Mouse (Mus musculus) hindbrain, embryonic 13.5 days (tissue): ENCODE results near the gene Zfp287. TPM values are rescaled to one million over a fixed set of nuclear protein-coding genes. Genes with fewer than 3 reads are reported as not detected.

Experiments used
- ATAC-seq: fragments of 200-750 bp; cut with Nextera tagmentation; 2 replicates; pipeline ENCODE4 v1.8.0; 2017; ENCODE audit warnings: moderate TSS enrichment; ENCODE audit not compliant: low FRiP score
- H3K27ac ChIP-seq: fragments of 300-500 bp; sonication (generic); 2 replicates; pipeline ENCODE4 v1.5.1; 2015; ENCODE audit warnings: inconsistent platforms, mild to moderate bottlenecking, moderate library complexity
- H3K27me3 ChIP-seq: fragments of 300-500 bp; sonication (generic); 2 replicates; pipeline ENCODE4 v1.6.1; 2015; ENCODE audit warnings: mild to moderate bottlenecking, inconsistent platforms
- H3K36me3 ChIP-seq: fragments of 300-500 bp; sonication (generic); 2 replicates; pipeline ENCODE4 v1.6.1; 2015; ENCODE audit warnings: mild to moderate bottlenecking, inconsistent platforms
- H3K4me1 ChIP-seq: fragments of 300-500 bp; sonication (generic); replicated peaks from 2 replicates; pipeline ENCODE4 v1.6.1; 2015; ENCODE audit warnings: inconsistent platforms
- H3K4me2 ChIP-seq: fragments of 300-500 bp; sonication (generic); 2 replicates; pipeline ENCODE4 v1.6.1; 2015; ENCODE audit warnings: inconsistent platforms, mild to moderate bottlenecking, moderate library complexity
- H3K4me3 ChIP-seq: fragments of 300-500 bp; sonication (generic); 2 replicates; pipeline ENCODE4 v1.5.1; 2015; ENCODE audit warnings: mild to moderate bottlenecking, inconsistent platforms
- H3K9ac ChIP-seq: fragments of 300-500 bp; sonication (generic); 2 replicates; pipeline ENCODE4 v1.6.1; 2015; ENCODE audit warnings: mild to moderate bottlenecking, inconsistent platforms
- H3K9me3 ChIP-seq: fragments of 300-500 bp; sonication (generic); 2 replicates; pipeline ENCODE4 v1.6.1; 2016; ENCODE audit warnings: inconsistent platforms
- WGBS: fragments of 180-500 bp; shearing (Covaris S2); methylation state at CpG from one replicate; pipeline ENCODE4 v1.1.7; 2015; 5-methylcytosine and 5-hydroxymethylcytosine counted together
- polyA plus RNA-seq: library from polyadenylated mRNA; unstranded; fragments of >200 nt; fragmentation: Nextera tagmentation; extraction: Ambion mirVana; gene quantifications from 2 replicates; pipeline ENCODE4 v1.2.1, GENCODE M21; 2015

Zfp287 gene
- polyA plus RNA-seq, 1 experiment from 2014 or later = 21.3 TPM

GRCm38 (mm10) chr11:62746001-62746533, 14.4 kb upstream of the Zfp287 start:
- no peak overlapping the region for H3K27ac ChIP-seq
- H3K9ac ChIP-seq = peak overlapping the region; percentile 58

GRCm38 (mm10) chr11:62744103-62744502, 12.4 kb upstream of the Zfp287 start:
- Histone ChIP-seq H3K4me2 (no peak overlapping the region), H3K27ac (no peak overlapping the region), H3K27me3 (peaks cover 9% of the 10 kb centered on the region), H3K4me1 (peaks cover 10% of the 10 kb centered on the region; the same call in 1 of the 2 replicates), H3K9me3 (no peaks in the 10 kb centered on the region), H3K9ac (no peak overlapping the region), H3K36me3 (no peaks in the 10 kb centered on the region), H3K4me3 (no peak overlapping the region)
- WGBS = 53% methylated on average over 5 of the region's 5 CpGs
- 0 out of 2 replicates have a peak, but pooled peaks have one; percentile 36 for ATAC-seq

More at GRCm38 (mm10) chr11:62746001-62746533, 14.4 kb upstream of the Zfp287 start:
- Histone ChIP-seq H3K36me3 (no peaks in the 10 kb centered on the region), H3K4me2 (peak overlapping the region; percentile 57), H3K27me3 (peaks cover 9% of the 10 kb centered on the region), H3K4me3 (peak overlapping the region; percentile 44), H3K9me3 (no peaks in the 10 kb centered on the region), H3K4me1 (peaks cover 10% of the 10 kb centered on the region; the same call in 1 of the 2 replicates)
- peak; percentile 79 for ATAC-seq
- WGBS = 3% methylated on average over 27 of the region's 27 CpGs

GRCm38 (mm10) chr11:62742261-62742957, 10.7 kb upstream of the Zfp287 start:
- Histone ChIP-seq H3K4me3 (no peak overlapping the region), H3K36me3 (no peaks in the 10 kb centered on the region), H3K4me1 (peaks cover 10% of the 10 kb centered on the region; the same call in 1 of the 2 replicates), H3K27me3 (0 out of 2 replicates have a peak, but pooled peaks cover 3% of the 10 kb centered on the region), H3K27ac (no peak overlapping the region), H3K9ac (no peak overlapping the region), H3K4me2 (no peak overlapping the region), H3K9me3 (no peaks in the 10 kb centered on the region)
- WGBS = 79% methylated on average over 10 of the region's 10 CpGs
- ATAC-seq = no peak

- no peak for ATAC-seq
- no peak overlapping the region for H3K4me2 ChIP-seq
- H3K9ac ChIP-seq = no peak overlapping the region
- H3K4me3 ChIP-seq = no peak overlapping the region
- no peak overlapping the region for H3K27ac ChIP-seq
- 91% methylated on average over 2 of the region's 2 CpGs for WGBS
- peaks cover 5% of the 10 kb centered on the region; the same call in 1 of the 2 replicates for H3K4me1 ChIP-seq
- no peaks in the 10 kb centered on the region for H3K27me3 ChIP-seq
- H3K36me3 ChIP-seq = no peaks in the 10 kb centered on the region
- no peaks in the 10 kb centered on the region for H3K9me3 ChIP-seq
These were observed 9.5 kb upstream of the Zfp287 start for GRCm38 (mm10) chr11:62741186-62741585.

GRCm38 (mm10) chr11:62732665-62733064, 960 bp upstream of the Zfp287 start:
- 86% methylated on average over 3 of the region's 3 CpGs for WGBS
- ATAC-seq = no peak

GRCm38 (mm10) chr11:62732022-62732387, 300 bp upstream of the Zfp287 start:
- H3K4me2 ChIP-seq = peak overlapping the region; percentile 73
- H3K9me3 ChIP-seq = no peaks in the 10 kb centered on the region
- H3K4me3 ChIP-seq = peak overlapping the region; percentile 81
- peak overlapping the region; percentile 97 for H3K27ac ChIP-seq
- 9% methylated on average over 5 of the region's 5 CpGs for WGBS
- H3K9ac ChIP-seq = 0 out of 2 replicates have a peak overlapping the region, but pooled peaks have one; percentile 92
- peak; percentile 46 for ATAC-seq
- peaks cover 20% of the 10 kb centered on the region for H3K36me3 ChIP-seq
- H3K4me1 ChIP-seq = peaks cover 22% of the 10 kb centered on the region
- no peaks in the 10 kb centered on the region for H3K27me3 ChIP-seq

More at GRCm38 (mm10) chr11:62732665-62733064, 960 bp upstream of the Zfp287 start:
- Histone ChIP-seq H3K4me3 (no peak overlapping the region), H3K4me2 (no peak overlapping the region), H3K27me3 (no peaks in the 10 kb centered on the region), H3K4me1 (peaks cover 22% of the 10 kb centered on the region), H3K36me3 (peaks cover 14% of the 10 kb centered on the region), H3K27ac (no peak overlapping the region), H3K9ac (no peak overlapping the region), H3K9me3 (no peaks in the 10 kb centered on the region)

- ATAC-seq = no peak
- H3K4me1 ChIP-seq = peaks cover 22% of the 10 kb centered on the region
- no peak overlapping the region for H3K4me2 ChIP-seq
- no peaks in the 10 kb centered on the region for H3K9me3 ChIP-seq
- H3K4me3 ChIP-seq = no peak overlapping the region
- 96% methylated on average over 8 of the region's 8 CpGs for WGBS
- H3K9ac ChIP-seq = no peak overlapping the region
- no peak overlapping the region for H3K27ac ChIP-seq
- no peaks in the 10 kb centered on the region for H3K27me3 ChIP-seq
- H3K36me3 ChIP-seq = peaks cover 51% of the 10 kb centered on the region
These were observed 3.4 kb downstream of the Zfp287 start for GRCm38 (mm10) chr11:62728276-62728675.

- 82% methylated on average over 5 of the region's 5 CpGs for WGBS
- Histone ChIP-seq H3K4me2 (no peak overlapping the region), H3K4me3 (no peak overlapping the region), H3K27ac (no peak overlapping the region), H3K4me1 (no peaks in the 10 kb centered on the region), H3K27me3 (no peaks in the 10 kb centered on the region), H3K9ac (no peak overlapping the region), H3K9me3 (no peaks in the 10 kb centered on the region), H3K36me3 (peaks cover 76% of the 10 kb centered on the region)
- ATAC-seq = no peak
These were observed 21.0 kb downstream of the Zfp287 start for GRCm38 (mm10) chr11:62710657-62711056.

GRCm38 (mm10) chr11:62708252-62708651, 23.5 kb downstream of the Zfp287 start:
- no peak overlapping the region for H3K4me2 ChIP-seq
- peaks cover 56% of the 10 kb centered on the region for H3K36me3 ChIP-seq
- H3K4me1 ChIP-seq = no peaks in the 10 kb centered on the region
- H3K9me3 ChIP-seq = no peaks in the 10 kb centered on the region
- no peak for ATAC-seq
- no peaks in the 10 kb centered on the region for H3K27me3 ChIP-seq
- H3K9ac ChIP-seq = no peak overlapping the region
- H3K4me3 ChIP-seq = no peak overlapping the region
- no peak overlapping the region for H3K27ac ChIP-seq
- WGBS = 81% methylated on average over 7 of the region's 7 CpGs

- 94% methylated on average over 2 of the region's 2 CpGs for WGBS
- H3K27me3 ChIP-seq = no peaks in the 10 kb centered on the region
- H3K27ac ChIP-seq = no peak overlapping the region
- H3K4me1 ChIP-seq = no peaks in the 10 kb centered on the region
- H3K4me2 ChIP-seq = no peak overlapping the region
- H3K36me3 ChIP-seq = peaks cover 37% of the 10 kb centered on the region
- H3K9ac ChIP-seq = no peak overlapping the region
- ATAC-seq = no peak
- no peak overlapping the region for H3K4me3 ChIP-seq
- H3K9me3 ChIP-seq = no peaks in the 10 kb centered on the region
These were observed 25.6 kb downstream of the Zfp287 start for GRCm38 (mm10) chr11:62706141-62706540.

GRCm38 (mm10) chr11:62701218-62701617, 30.5 kb downstream of the Zfp287 start:
- H3K4me1 ChIP-seq = no peaks in the 10 kb centered on the region
- no peak for ATAC-seq
- no peak overlapping the region for H3K4me3 ChIP-seq
- no peak overlapping the region for H3K27ac ChIP-seq
- H3K4me2 ChIP-seq = no peak overlapping the region
- H3K9me3 ChIP-seq = no peaks in the 10 kb centered on the region
- H3K27me3 ChIP-seq = no peaks in the 10 kb centered on the region
- H3K36me3 ChIP-seq = no peaks in the 10 kb centered on the region
- no peak overlapping the region for H3K9ac ChIP-seq
- WGBS = 97% methylated on average over 1 of the region's 1 CpGs

- Histone ChIP-seq H3K4me1 (no peaks in the 10 kb centered on the region), H3K4me2 (no peak overlapping the region), H3K36me3 (no peaks in the 10 kb centered on the region), H3K9me3 (no peaks in the 10 kb centered on the region), H3K27me3 (no peaks in the 10 kb centered on the region), H3K9ac (no peak overlapping the region), H3K27ac (no peak overlapping the region), H3K4me3 (no peak overlapping the region)
- ATAC-seq = no peak
- 77% methylated on average over 4 of the region's 4 CpGs for WGBS
These were observed 32.0 kb downstream of the Zfp287 start for GRCm38 (mm10) chr11:62699749-62700148.

GRCm38 (mm10) chr11:62695126-62695525, 36.6 kb downstream of the Zfp287 start:
- no peaks in the 10 kb centered on the region for H3K9me3 ChIP-seq
- ATAC-seq = no peak
- no peaks in the 10 kb centered on the region for H3K27me3 ChIP-seq
- no peak overlapping the region for H3K27ac ChIP-seq
- H3K36me3 ChIP-seq = no peaks in the 10 kb centered on the region
- no peak overlapping the region for H3K9ac ChIP-seq
- no peaks in the 10 kb centered on the region for H3K4me1 ChIP-seq
- WGBS = 92% methylated on average over 8 of the region's 8 CpGs
- no peak overlapping the region for H3K4me2 ChIP-seq
- H3K4me3 ChIP-seq = no peak overlapping the region
